Mouse (Mus musculus) embryonic fibroblast, embryonic 13.5 days (primary cell): ENCODE results near the gene Marveld2.

ENCODE experiments used
- CTCF ChIP-seq: IDR thresholded peaks from 2 replicates; pipeline ENCODE4 v1.5.1; 2011; ENCODE audit warnings: mild to moderate bottlenecking, control low read depth, low read length, moderate library complexity, borderline replicate concordance; ENCODE audit not compliant: insufficient read depth
- POLR2A ChIP-seq: IDR thresholded peaks from 2 replicates; pipeline ENCODE4 v1.6.1; 2011; ENCODE audit warnings: low read depth, mild to moderate bottlenecking, control low read depth, low read length, moderate library complexity

DNA sequence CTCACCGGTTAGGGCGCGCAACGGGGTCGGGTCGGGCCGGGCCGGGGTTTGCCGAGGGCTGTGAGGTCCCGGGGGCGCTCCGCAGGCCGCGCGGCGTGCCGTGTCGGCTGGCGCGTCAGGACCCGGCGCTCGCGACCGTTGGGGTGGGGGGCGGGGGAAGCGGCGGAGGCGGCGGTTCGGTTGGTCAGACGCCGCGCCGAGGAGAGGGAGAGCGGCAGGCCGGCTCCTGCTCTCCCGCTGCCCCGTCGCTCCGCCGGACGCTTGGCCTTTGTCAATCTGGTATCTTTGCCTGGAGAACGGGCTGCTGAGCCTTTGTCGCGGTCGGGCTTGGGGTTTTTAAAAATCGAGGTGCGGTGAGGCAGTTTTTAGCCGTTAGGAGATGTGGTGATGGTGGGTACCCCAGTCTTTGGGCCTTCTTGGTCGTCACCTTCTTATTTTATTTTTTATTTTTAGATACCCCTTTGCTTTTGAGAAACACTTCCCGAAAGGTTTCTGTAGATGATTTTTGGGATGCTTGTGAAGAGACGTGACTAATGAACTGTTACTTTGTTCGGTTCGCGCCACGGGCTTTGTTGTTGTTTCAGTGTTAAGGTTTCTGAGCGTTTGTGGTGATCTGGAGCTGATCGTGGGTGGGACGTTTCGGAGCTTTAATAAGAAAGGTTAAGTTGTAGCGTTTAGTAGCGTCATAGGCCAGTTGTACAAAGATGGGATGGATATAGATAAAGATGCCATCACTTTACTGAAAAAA is 34.8 kb upstream of the Marveld2 start, which contains the start of gene Taf9:
- no peak for TF ChIP-seq CTCF
- TF ChIP-seq POLR2A, result no peak
